Mouse (Mus musculus): ENCODE measurements around the gene Kncn. TPM values are rescaled to one million over a fixed set of nuclear protein-coding genes. Genes with fewer than 3 reads are reported as not detected.
A peak's percentile ranks its signal among the peaks of the same experiment; 100 is the strongest.

Gene Kncn
- total and polyA plus RNA-seq, 2 experiments from 2014 or later = 0.10 TPM; not detected in 1

GRCm38 (mm10) chr4:115936646-115937045 lies 52.4 kb downstream of the Kncn start:
- TF ChIP-seq CTCF (IDR thresholded peaks at IDR 0.05; ENCODE audit: low read depth) = no peak
- Histone ChIP-seq H3K9ac (replicated peaks; ENCODE audit: low read length) (no peak overlapping the region), H3K27me3 (ENCODE audit: insufficient read depth, low read length) (peaks cover 67% of the 10 kb centered on the region), H3K36me3 (ENCODE audit: insufficient read depth, low read length) (no peaks in the 10 kb centered on the region), H3K4me1 (ENCODE audit: insufficient read depth, low read length) (no peaks in the 10 kb centered on the region), H3K27ac (no peak overlapping the region), H3K4me3 (ENCODE audit: low read length) (peak overlapping the region; percentile 10; the same call in 1 of the 2 replicates), H3K4me2 (ENCODE audit: low read depth, low read length) (peak overlapping the region; percentile 11; the same call in 1 of the 2 replicates), H3K9me3 (ENCODE audit: low read length) (no peaks in the 10 kb centered on the region)
- 2% methylated on average over 20 of the region's 20 CpGs for WGBS
- no peak for ATAC-seq
- no peak for DNase-seq (ENCODE audit: low spot score)

DNA sequence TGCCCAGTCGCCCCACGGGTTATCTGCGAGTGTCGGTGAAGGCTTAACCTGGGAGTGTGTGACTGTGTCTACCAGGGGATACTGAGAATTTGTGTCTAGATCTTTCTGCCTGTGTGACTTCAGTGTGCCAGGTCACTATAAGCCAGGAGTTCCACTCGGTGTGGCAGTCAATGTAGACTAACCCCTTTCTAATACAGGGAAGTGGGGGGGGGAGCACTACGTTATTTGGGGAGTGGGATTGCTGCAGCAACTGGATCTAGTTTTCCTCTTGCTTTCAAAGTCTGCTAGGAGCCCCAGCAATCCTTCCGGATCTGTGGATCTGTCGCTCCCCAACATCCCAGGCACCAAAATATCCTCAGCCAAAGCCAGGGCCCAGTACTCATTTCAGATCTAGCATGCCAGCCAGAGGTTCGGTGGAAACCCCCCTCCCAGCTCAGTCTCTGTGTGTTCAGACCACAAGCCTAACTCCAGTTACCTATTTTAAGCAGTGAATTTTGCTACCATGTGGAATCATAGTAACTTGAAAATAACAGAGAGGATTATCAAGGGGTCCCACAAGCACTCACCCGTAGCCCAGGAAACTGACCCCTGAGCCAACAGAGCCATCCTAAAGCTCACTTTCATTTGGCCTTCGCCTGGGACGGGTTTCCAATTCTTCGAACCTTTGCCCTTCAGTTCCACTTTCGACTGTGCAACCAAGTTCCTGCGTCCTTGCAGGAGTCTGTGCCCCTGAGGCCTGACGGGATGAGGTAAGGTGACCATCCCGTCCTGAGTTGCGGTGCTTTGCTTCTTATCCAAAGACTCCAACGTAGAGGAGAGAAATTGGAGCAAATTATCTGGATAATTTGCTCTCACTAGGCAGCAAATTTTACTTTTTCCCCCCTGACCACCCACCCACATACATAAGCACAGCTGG lies 53.1 kb downstream of the Kncn start:
- H3K4me3 ChIP-seq (ENCODE audit: low read length) = 0 out of 2 replicates have a peak overlapping the region, but pooled peaks have one; percentile 10
- H3K27me3 ChIP-seq (ENCODE audit: insufficient read depth, low read length) = peaks cover 72% of the 10 kb centered on the region

DNA sequence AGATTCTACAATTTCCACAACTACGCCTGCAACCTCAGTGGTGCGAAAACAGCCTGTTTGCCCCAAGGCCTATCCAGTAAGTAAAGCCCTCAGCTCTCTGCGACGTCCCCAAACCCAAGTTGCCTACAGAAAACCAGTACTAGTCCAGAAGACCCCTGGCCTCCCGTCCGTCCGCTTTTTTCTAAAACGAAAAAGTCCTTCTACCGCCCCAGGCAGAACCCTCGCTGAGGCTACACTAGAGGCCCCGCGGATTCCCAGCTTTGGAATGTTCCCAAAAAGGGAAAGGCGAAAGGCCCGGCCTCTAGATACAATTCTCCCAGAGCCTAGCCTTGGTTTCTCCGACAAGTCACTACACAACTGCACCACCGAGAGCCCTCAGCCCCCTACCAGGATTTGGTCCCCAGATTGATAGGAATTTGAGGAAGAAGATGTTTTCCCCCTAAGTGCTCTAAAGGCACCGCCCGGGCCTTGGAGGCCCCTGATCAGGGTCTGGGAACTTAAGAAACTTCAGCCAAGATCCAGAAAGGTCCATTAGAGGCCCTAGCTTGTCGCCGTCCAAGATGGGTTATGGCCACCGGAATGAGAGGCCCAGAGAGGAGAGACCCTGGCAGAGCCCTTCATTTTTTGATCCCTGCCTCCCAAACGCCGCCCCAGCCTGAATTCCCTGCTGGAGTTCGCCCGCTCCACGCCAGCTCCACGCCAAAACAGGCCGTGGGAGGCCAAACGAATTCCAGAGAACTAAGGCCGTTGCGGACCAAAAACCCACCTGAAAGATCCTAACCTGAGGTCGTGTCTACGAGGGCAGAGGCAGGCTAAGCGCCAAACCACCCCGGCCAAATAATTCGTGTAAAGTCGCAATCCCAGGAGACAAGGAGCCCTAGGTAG lies 54.3 kb downstream of the Kncn start:
- no peak for ATAC-seq
- 2% methylated on average over 37 of the region's 37 CpGs for WGBS
- H3K27me3 ChIP-seq (ENCODE audit: insufficient read depth, low read length) = peaks cover 77% of the 10 kb centered on the region
- no peak overlapping the region; the same call in 1 of the 2 replicates for H3K4me2 ChIP-seq (ENCODE audit: low read depth, low read length)
- no peak overlapping the region for H3K27ac ChIP-seq
- no peak overlapping the region for H3K9ac ChIP-seq (replicated peaks; ENCODE audit: low read length)
- no peaks in the 10 kb centered on the region for H3K4me1 ChIP-seq (ENCODE audit: insufficient read depth, low read length)
- no peaks in the 10 kb centered on the region for H3K36me3 ChIP-seq (ENCODE audit: insufficient read depth, low read length)
- no peak for TF ChIP-seq CTCF (IDR thresholded peaks at IDR 0.05; ENCODE audit: low read depth)
- H3K9me3 ChIP-seq (ENCODE audit: low read length) = no peaks in the 10 kb centered on the region
- peak overlapping the region; percentile 25 for H3K4me3 ChIP-seq (ENCODE audit: low read length)
- peak; percentile 23 for DNase-seq (ENCODE audit: low spot score)

More for the DNA sequence above, 53.1 kb downstream of the Kncn start:
- H3K27ac ChIP-seq = no peak overlapping the region
- H3K36me3 ChIP-seq (ENCODE audit: insufficient read depth, low read length) = no peaks in the 10 kb centered on the region
- no peak overlapping the region for H3K9ac ChIP-seq (replicated peaks; ENCODE audit: low read length)
- 9% methylated on average over 19 of the region's 19 CpGs for WGBS
- no peaks in the 10 kb centered on the region for H3K9me3 ChIP-seq (ENCODE audit: low read length)
- no peaks in the 10 kb centered on the region for H3K4me1 ChIP-seq (ENCODE audit: insufficient read depth, low read length)
- H3K4me2 ChIP-seq (ENCODE audit: low read depth, low read length) = no peak overlapping the region
- no peak for TF ChIP-seq CTCF (IDR thresholded peaks at IDR 0.05; ENCODE audit: low read depth)
- DNase-seq (ENCODE audit: low spot score) (no peak), ATAC-seq (no peak)

Other genes starting within 250 kb of the Kncn start
- gene Cyp4b1, start 236.7 kb upstream of the Kncn start, total RNA-seq (2014; rRNA removed) = 1.3 and 1.8 TPM in 2 replicates
- gene Cyp4b1, start 236.7 kb upstream of the Kncn start, polyA plus RNA-seq (2015; fragmentation: Nextera tagmentation; extraction: Ambion mirVana) = 1.4 and 1.6 TPM in 2 replicates
- 17.1 and 20.5 TPM in 2 replicates for gene Efcab14, start 146.7 kb upstream of the Kncn start, total RNA-seq (2014; rRNA removed)
- 17.0 and 17.9 TPM in 2 replicates for gene Efcab14, start 146.7 kb upstream of the Kncn start, polyA plus RNA-seq (2015; fragmentation: Nextera tagmentation; extraction: Ambion mirVana)
- not detected in 2 replicates for gene Tex38, start 103.4 kb upstream of the Kncn start, total RNA-seq (2014; rRNA removed)
- 0.74 and 0.77 TPM in 2 replicates for gene Tex38, start 103.4 kb upstream of the Kncn start, polyA plus RNA-seq (2015; fragmentation: Nextera tagmentation; extraction: Ambion mirVana)
- gene Atpaf1, start 99.6 kb upstream of the Kncn start, total RNA-seq (2014; rRNA removed) = 20.0 and 28.1 TPM in 2 replicates
- 43.5 and 49.9 TPM in 2 replicates for gene Atpaf1, start 99.6 kb upstream of the Kncn start, polyA plus RNA-seq (2015; fragmentation: Nextera tagmentation; extraction: Ambion mirVana)
- 2.9 and 4.4 TPM in 2 replicates for gene Mob3c, start 56.3 kb upstream of the Kncn start, total RNA-seq (2014; rRNA removed)
- 4.1 and 4.3 TPM in 2 replicates for gene Mob3c, start 56.3 kb upstream of the Kncn start, polyA plus RNA-seq (2015; fragmentation: Nextera tagmentation; extraction: Ambion mirVana)
- gene Mknk1, start 45.2 kb upstream of the Kncn start, total RNA-seq (2014; rRNA removed) = 18.4 and 23.2 TPM in 2 replicates
- 22.0 and 24.5 TPM in 2 replicates for gene Mknk1, start 45.2 kb upstream of the Kncn start, polyA plus RNA-seq (2015; fragmentation: Nextera tagmentation; extraction: Ambion mirVana)
- 0.16 and 0.18 TPM in 2 replicates for gene 6430628N08Rik, start 6.3 kb downstream of the Kncn start, total RNA-seq (2014; rRNA removed)
- 0.49 and 0.58 TPM in 2 replicates for gene 6430628N08Rik, start 6.3 kb downstream of the Kncn start, polyA plus RNA-seq (2015; fragmentation: Nextera tagmentation; extraction: Ambion mirVana)
- 3.3 and 4.5 TPM in 2 replicates for gene Dmbx1, start 55.5 kb downstream of the Kncn start, total RNA-seq (2014; rRNA removed)
- gene Dmbx1, start 55.5 kb downstream of the Kncn start, polyA plus RNA-seq (2015; fragmentation: Nextera tagmentation; extraction: Ambion mirVana) = 3.9 and 4.3 TPM in 2 replicates
- gene Faah, start 133.5 kb downstream of the Kncn start, total RNA-seq (2014; rRNA removed) = 17.6 and 48.1 TPM in 2 replicates
- gene Faah, start 133.5 kb downstream of the Kncn start, polyA plus RNA-seq (2015; fragmentation: Nextera tagmentation; extraction: Ambion mirVana) = 23.2 and 25.2 TPM in 2 replicates
- 13.6 and 14.6 TPM in 2 replicates for gene Nsun4, start 169.5 kb downstream of the Kncn start, total RNA-seq (2014; rRNA removed)
- gene Nsun4, start 169.5 kb downstream of the Kncn start, polyA plus RNA-seq (2015; fragmentation: Nextera tagmentation; extraction: Ambion mirVana) = 10.4 TPM in 2 replicates
- gene Uqcrh, start 190.7 kb downstream of the Kncn start, total RNA-seq (2014; rRNA removed) = 186 and 220 TPM in 2 replicates
- 559 and 586 TPM in 2 replicates for gene Uqcrh, start 190.7 kb downstream of the Kncn start, polyA plus RNA-seq (2015; fragmentation: Nextera tagmentation; extraction: Ambion mirVana)
- 129 and 133 TPM in 2 replicates for gene Lrrc41, start 190.9 kb downstream of the Kncn start, total RNA-seq (2014; rRNA removed)
- 60.2 and 61.9 TPM in 2 replicates for gene Lrrc41, start 190.9 kb downstream of the Kncn start, polyA plus RNA-seq (2015; fragmentation: Nextera tagmentation; extraction: Ambion mirVana)
- gene Rad54l, start 239.3 kb downstream of the Kncn start, total RNA-seq (2014; rRNA removed) = 3.8 and 5.3 TPM in 2 replicates
- 5.4 and 6.1 TPM in 2 replicates for gene Rad54l, start 239.3 kb downstream of the Kncn start, polyA plus RNA-seq (2015; fragmentation: Nextera tagmentation; extraction: Ambion mirVana)
- 85.9 and 88.7 TPM in 2 replicates for gene Pomgnt1, start 239.4 kb downstream of the Kncn start, total RNA-seq (2014; rRNA removed)
- 59.4 and 63.3 TPM in 2 replicates for gene Pomgnt1, start 239.4 kb downstream of the Kncn start, polyA plus RNA-seq (2015; fragmentation: Nextera tagmentation; extraction: Ambion mirVana)

All from hindbrain, postnatal 0 days (tissue).